Mouse (Mus musculus): Measurements from ENCODE around the gene Acot8. TPM values are rescaled to one million over a fixed set of nuclear protein-coding genes. Genes with fewer than 3 reads are reported as not detected.

Acot8 gene
- total RNA-seq, 2 experiments from 2014 or later, result 30.6 to 33.6 TPM

- no peak for ATAC-seq (replicated peaks; ENCODE audit: low FRiP score, poor library complexity, severe bottlenecking)
Measured at GRCm38 (mm10) chr2:164761971-164762370, 42.7 kb downstream of the Acot8 start.

- peak; percentile 77 for ATAC-seq (replicated peaks; ENCODE audit: low FRiP score, poor library complexity, severe bottlenecking)
Measured at GRCm38 (mm10) chr2:164761502-164761901, 43.2 kb downstream of the Acot8 start.

GRCm38 (mm10) chr2:164760059-164760833, 44.4 kb downstream of the Acot8 start:
- peak; percentile 71 for ATAC-seq (replicated peaks; ENCODE audit: low FRiP score, poor library complexity, severe bottlenecking)

GRCm38 (mm10) chr2:164758692-164759091, 46.0 kb downstream of the Acot8 start:
- peak; percentile 65 for ATAC-seq (replicated peaks; ENCODE audit: low FRiP score, poor library complexity, severe bottlenecking)

- ATAC-seq (replicated peaks; ENCODE audit: low FRiP score, poor library complexity, severe bottlenecking), result no peak
Measured at GRCm38 (mm10) chr2:164757841-164758240, 46.8 kb downstream of the Acot8 start.

- no peak for ATAC-seq (replicated peaks; ENCODE audit: low FRiP score, poor library complexity, severe bottlenecking)
Measured at GRCm38 (mm10) chr2:164754800-164755199, 49.9 kb downstream of the Acot8 start.

- no peak for ATAC-seq (replicated peaks; ENCODE audit: low FRiP score, poor library complexity, severe bottlenecking)
Measured at GRCm38 (mm10) chr2:164754105-164754504, 50.6 kb downstream of the Acot8 start.

GRCm38 (mm10) chr2:164752454-164752853, 52.2 kb downstream of the Acot8 start:
- no peak for ATAC-seq (replicated peaks; ENCODE audit: low FRiP score, poor library complexity, severe bottlenecking)

GRCm38 (mm10) chr2:164748991-164749390, 55.7 kb downstream of the Acot8 start:
- ATAC-seq (replicated peaks; ENCODE audit: low FRiP score, poor library complexity, severe bottlenecking), result no peak

GRCm38 (mm10) chr2:164748191-164748590, 56.5 kb downstream of the Acot8 start:
- no peak for ATAC-seq (replicated peaks; ENCODE audit: low FRiP score, poor library complexity, severe bottlenecking)

- peak; percentile 26; the same call in 1 of the 2 replicates for ATAC-seq (replicated peaks; ENCODE audit: low FRiP score, poor library complexity, severe bottlenecking)
Measured at GRCm38 (mm10) chr2:164746693-164747092, 58.0 kb downstream of the Acot8 start.

GRCm38 (mm10) chr2:164745843-164746479, 58.7 kb downstream of the Acot8 start, which contains the start of the genes Wfdc3 and Dnttip1:
TSS of gene Wfdc3 (minus strand) at chr2:164745931.
TSS of gene Dnttip1 (plus strand) at chr2:164745983.
- ATAC-seq (replicated peaks; ENCODE audit: low FRiP score, poor library complexity, severe bottlenecking), result peak; percentile 83

GRCm38 (mm10) chr2:164744987-164745386, 59.7 kb downstream of the Acot8 start:
- ATAC-seq (replicated peaks; ENCODE audit: low FRiP score, poor library complexity, severe bottlenecking), result no peak

Other genes starting within 250 kb of the Acot8 start
- not detected in 2 replicates for gene Wfdc2, start 242.5 kb downstream of the Acot8 start, total RNA-seq (2015; ENCODE audit: low replicate concordance)
- not detected in 2 replicates for gene Wfdc2, start 242.5 kb downstream of the Acot8 start, total RNA-seq (2017; ENCODE audit: low replicate concordance)
- not detected in 2 replicates for gene Spint3, start 231.4 kb downstream of the Acot8 start, total RNA-seq (2015; ENCODE audit: low replicate concordance)
- gene Spint3, start 231.4 kb downstream of the Acot8 start, total RNA-seq (2017; ENCODE audit: low replicate concordance), result not detected in 2 replicates
- not detected in 2 replicates for gene Wfdc6a, start 219.4 kb downstream of the Acot8 start, total RNA-seq (2015; ENCODE audit: low replicate concordance)
- not detected in 2 replicates for gene Wfdc6a, start 219.4 kb downstream of the Acot8 start, total RNA-seq (2017; ENCODE audit: low replicate concordance)
- gene Eppin, start 211.3 kb downstream of the Acot8 start, total RNA-seq (2015; ENCODE audit: low replicate concordance), result not detected in 2 replicates
- gene Eppin, start 211.3 kb downstream of the Acot8 start, total RNA-seq (2017; ENCODE audit: low replicate concordance), result not detected in 2 replicates
- gene Wfdc6b, start 191.4 kb downstream of the Acot8 start, total RNA-seq (2015; ENCODE audit: low replicate concordance), result not detected in 2 replicates
- gene Wfdc6b, start 191.4 kb downstream of the Acot8 start, total RNA-seq (2017; ENCODE audit: low replicate concordance), result not detected in 2 replicates
- gene Wfdc8, start 191.3 kb downstream of the Acot8 start, total RNA-seq (2015; ENCODE audit: low replicate concordance), result not detected in 2 replicates
- not detected in 2 replicates for gene Wfdc8, start 191.3 kb downstream of the Acot8 start, total RNA-seq (2017; ENCODE audit: low replicate concordance)
- not detected in 2 replicates for gene Wfdc16, start 166.1 kb downstream of the Acot8 start, total RNA-seq (2015; ENCODE audit: low replicate concordance)
- gene Wfdc16, start 166.1 kb downstream of the Acot8 start, total RNA-seq (2017; ENCODE audit: low replicate concordance), result not detected in 2 replicates
- gene Wfdc10, start 148.8 kb downstream of the Acot8 start, total RNA-seq (2015; ENCODE audit: low replicate concordance), result not detected in 2 replicates
- not detected in 2 replicates for gene Wfdc10, start 148.8 kb downstream of the Acot8 start, total RNA-seq (2017; ENCODE audit: low replicate concordance)
- gene Wfdc9, start 148.3 kb downstream of the Acot8 start, total RNA-seq (2015; ENCODE audit: low replicate concordance), result not detected in 2 replicates
- not detected in 2 replicates for gene Wfdc9, start 148.3 kb downstream of the Acot8 start, total RNA-seq (2017; ENCODE audit: low replicate concordance)
- not detected in 2 replicates for gene Wfdc11, start 130.8 kb downstream of the Acot8 start, total RNA-seq (2015; ENCODE audit: low replicate concordance)
- gene Wfdc11, start 130.8 kb downstream of the Acot8 start, total RNA-seq (2017; ENCODE audit: low replicate concordance), result not detected in 2 replicates
- gene Wfdc13, start 119.8 kb downstream of the Acot8 start, total RNA-seq (2015; ENCODE audit: low replicate concordance), result not detected in 2 replicates
- not detected in 2 replicates for gene Wfdc13, start 119.8 kb downstream of the Acot8 start, total RNA-seq (2017; ENCODE audit: low replicate concordance)
- gene Spint4, start 106.4 kb downstream of the Acot8 start, total RNA-seq (2015; ENCODE audit: low replicate concordance), result not detected in 2 replicates
- not detected in 2 replicates for gene Spint4, start 106.4 kb downstream of the Acot8 start, total RNA-seq (2017; ENCODE audit: low replicate concordance)
- not detected in 2 replicates for gene Spint5, start 89.6 kb downstream of the Acot8 start, total RNA-seq (2015; ENCODE audit: low replicate concordance)
- gene Spint5, start 89.6 kb downstream of the Acot8 start, total RNA-seq (2017; ENCODE audit: low replicate concordance), result not detected in 2 replicates
- 4.2 and 6.1 TPM in 2 replicates for gene Wfdc3, start 59.0 kb downstream of the Acot8 start, total RNA-seq (2015; ENCODE audit: low replicate concordance)
- 2.3 and 2.8 TPM in 2 replicates for gene Wfdc3, start 59.0 kb downstream of the Acot8 start, total RNA-seq (2017; ENCODE audit: low replicate concordance)
- 64.6 and 69.2 TPM in 2 replicates for gene Dnttip1, start 58.9 kb downstream of the Acot8 start, total RNA-seq (2015; ENCODE audit: low replicate concordance)
- gene Dnttip1, start 58.9 kb downstream of the Acot8 start, total RNA-seq (2017; ENCODE audit: low replicate concordance), result 44.0 and 58.0 TPM in 2 replicates
- gene Ube2c, start 35.0 kb downstream of the Acot8 start, total RNA-seq (2015; ENCODE audit: low replicate concordance), result 1,168 and 1,264 TPM in 2 replicates
- 649 and 1,020 TPM in 2 replicates for gene Ube2c, start 35.0 kb downstream of the Acot8 start, total RNA-seq (2017; ENCODE audit: low replicate concordance)
- gene Tnnc2, start 24.9 kb downstream of the Acot8 start, total RNA-seq (2015; ENCODE audit: low replicate concordance), result not detected in 2 replicates
- gene Tnnc2, start 24.9 kb downstream of the Acot8 start, total RNA-seq (2017; ENCODE audit: low replicate concordance), result not detected in 2 replicates
- not detected in 2 replicates for gene Snx21, start 19.1 kb downstream of the Acot8 start, total RNA-seq (2015; ENCODE audit: low replicate concordance)
- gene Snx21, start 19.1 kb downstream of the Acot8 start, total RNA-seq (2017; ENCODE audit: low replicate concordance), result 0.13 TPM in 1 of 2 replicates, not detected in the other
- gene Zswim3, start 216 bp upstream of the Acot8 start, total RNA-seq (2015; ENCODE audit: low replicate concordance), result 2.5 and 7.2 TPM in 2 replicates
- gene Zswim3, start 216 bp upstream of the Acot8 start, total RNA-seq (2017; ENCODE audit: low replicate concordance), result 1.3 and 2.3 TPM in 2 replicates
- 1.1 and 5.4 TPM in 2 replicates for gene Zswim1, start 17.8 kb upstream of the Acot8 start, total RNA-seq (2015; ENCODE audit: low replicate concordance)
- gene Zswim1, start 17.8 kb upstream of the Acot8 start, total RNA-seq (2017; ENCODE audit: low replicate concordance), result 0.30 TPM in 1 of 2 replicates, not detected in the other
- not detected in 2 replicates for gene Spata25, start 23.7 kb upstream of the Acot8 start, total RNA-seq (2015; ENCODE audit: low replicate concordance)
- gene Spata25, start 23.7 kb upstream of the Acot8 start, total RNA-seq (2017; ENCODE audit: low replicate concordance), result not detected in 2 replicates
- 34.0 and 35.3 TPM in 2 replicates for gene Ctsa, start 28.0 kb upstream of the Acot8 start, total RNA-seq (2015; ENCODE audit: low replicate concordance)
- gene Ctsa, start 28.0 kb upstream of the Acot8 start, total RNA-seq (2017; ENCODE audit: low replicate concordance), result 38.9 and 43.0 TPM in 2 replicates
- not detected in 2 replicates for gene Neurl2, start 28.6 kb upstream of the Acot8 start, total RNA-seq (2015; ENCODE audit: low replicate concordance)
- 1.2 TPM in 1 of 2 replicates, not detected in the other for gene Neurl2, start 28.6 kb upstream of the Acot8 start, total RNA-seq (2017; ENCODE audit: low replicate concordance)
- 1.3 and 5.0 TPM in 2 replicates for gene Pltp, start 52.8 kb upstream of the Acot8 start, total RNA-seq (2015; ENCODE audit: low replicate concordance)
- gene Pltp, start 52.8 kb upstream of the Acot8 start, total RNA-seq (2017; ENCODE audit: low replicate concordance), result 0.23 TPM in 1 of 2 replicates, not detected in the other
- gene Pcif1, start 74.4 kb upstream of the Acot8 start, total RNA-seq (2015; ENCODE audit: low replicate concordance), result 57.7 and 71.3 TPM in 2 replicates
- 36.3 and 42.7 TPM in 2 replicates for gene Pcif1, start 74.4 kb upstream of the Acot8 start, total RNA-seq (2017; ENCODE audit: low replicate concordance)
- gene Zfp335, start 106.9 kb upstream of the Acot8 start, total RNA-seq (2015; ENCODE audit: low replicate concordance), result 25.2 and 25.6 TPM in 2 replicates
- 14.9 and 16.3 TPM in 2 replicates for gene Zfp335, start 106.9 kb upstream of the Acot8 start, total RNA-seq (2017; ENCODE audit: low replicate concordance)
- gene Mmp9, start 135.9 kb upstream of the Acot8 start, total RNA-seq (2015; ENCODE audit: low replicate concordance), result 41.1 and 44.7 TPM in 2 replicates
- 21.5 and 25.3 TPM in 2 replicates for gene Mmp9, start 135.9 kb upstream of the Acot8 start, total RNA-seq (2017; ENCODE audit: low replicate concordance)
- not detected in 2 replicates for gene Slc12a5, start 155.9 kb upstream of the Acot8 start, total RNA-seq (2015; ENCODE audit: low replicate concordance)
- not detected in 2 replicates for gene Slc12a5, start 155.9 kb upstream of the Acot8 start, total RNA-seq (2017; ENCODE audit: low replicate concordance)
- 8.4 and 9.0 TPM in 2 replicates for gene Ncoa5, start 230.0 kb upstream of the Acot8 start, total RNA-seq (2015; ENCODE audit: low replicate concordance)
- gene Ncoa5, start 230.0 kb upstream of the Acot8 start, total RNA-seq (2017; ENCODE audit: low replicate concordance), result 13.5 and 20.0 TPM in 2 replicates